Mouse (Mus musculus) left cerebral cortex, adult 11 months (tissue): ENCODE measurements around the gene Hfe2.

Experiments used
- DNase-seq: peaks from one replicate; pipeline ENCODE4 v3.0.0; 2022; ENCODE audit warnings: low spot score

Hfe2 gene

DNA sequence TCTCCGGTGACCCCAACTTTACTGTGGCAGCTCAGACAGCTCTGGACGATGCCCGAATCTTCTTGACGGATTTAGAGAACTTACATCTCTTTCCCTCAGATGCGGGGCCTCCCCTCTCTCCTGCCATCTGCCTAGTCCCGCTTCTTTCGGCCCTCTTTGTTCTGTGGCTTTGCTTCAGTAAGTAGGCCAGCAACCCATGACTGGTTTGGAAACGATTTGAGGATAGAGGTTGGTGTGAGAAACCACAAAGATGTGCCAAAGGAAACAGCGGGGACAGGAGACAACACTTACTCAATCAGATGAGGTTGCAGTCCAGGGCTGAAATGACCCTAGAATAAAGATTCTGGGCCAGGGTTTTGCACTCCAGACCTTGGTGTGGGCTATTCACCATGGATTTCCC lies 3.5 kb downstream of the Hfe2 start:
- DNase-seq = no peak

DNA sequence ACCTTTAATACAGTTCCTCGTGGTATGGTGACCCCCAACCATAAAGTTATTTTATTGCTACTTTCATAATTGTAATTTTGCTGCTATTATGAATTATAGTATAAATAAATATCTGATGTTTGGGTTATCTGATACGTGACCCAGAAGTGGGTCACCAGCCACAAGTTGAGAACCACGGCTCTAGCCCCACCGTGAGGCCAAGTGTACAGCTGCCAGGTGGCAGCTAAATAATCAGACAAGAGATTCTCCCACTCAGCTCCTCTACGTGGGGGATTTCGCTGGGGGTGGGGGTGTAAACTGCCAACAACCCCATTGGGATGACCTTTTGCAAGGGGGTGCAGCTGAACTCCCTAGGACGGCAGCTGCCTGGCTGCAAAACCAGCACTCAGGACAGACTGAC lies 7.1 kb downstream of the Hfe2 start:
- DNase-seq = no peak

DNA sequence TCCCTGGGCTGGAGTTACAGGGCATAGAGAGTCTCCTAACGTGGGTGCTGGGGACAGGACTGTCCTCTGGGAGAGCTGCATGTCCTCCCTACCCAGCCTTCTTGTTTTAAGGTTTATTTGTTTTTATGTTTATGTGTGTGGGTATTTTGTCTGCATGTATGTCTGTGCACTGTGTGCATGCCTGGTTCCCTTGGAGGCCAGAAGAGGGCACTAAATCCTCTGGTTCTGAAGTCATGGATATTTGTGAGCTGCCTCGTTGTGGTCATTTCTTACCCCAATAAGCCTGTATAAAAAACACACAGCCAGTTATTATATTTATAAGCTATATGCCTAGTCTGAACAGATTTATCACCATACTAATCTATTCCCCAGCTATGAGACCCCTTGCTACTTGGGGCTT lies 9.3 kb downstream of the Hfe2 start:
- no peak for DNase-seq

DNA sequence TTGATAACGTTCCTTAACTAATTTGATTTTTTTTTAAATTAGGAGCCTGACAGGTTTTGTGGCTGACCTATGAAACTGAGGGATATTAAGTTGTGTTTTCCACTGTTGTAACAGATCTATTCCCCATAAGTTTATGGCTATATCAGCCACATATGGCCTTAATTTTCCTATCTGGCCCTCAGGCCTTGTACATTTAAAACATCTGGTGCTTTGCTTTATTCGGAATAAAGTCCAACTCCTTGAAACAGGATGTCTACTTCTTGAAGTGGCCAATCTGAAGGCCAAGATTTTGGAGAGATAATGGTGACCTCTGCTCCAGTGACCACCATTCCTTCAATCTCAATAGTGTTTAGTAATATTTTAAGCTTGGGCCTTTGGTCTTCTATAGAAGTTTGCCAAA lies 14.3 kb downstream of the Hfe2 start:
- DNase-seq = no peak

DNA sequence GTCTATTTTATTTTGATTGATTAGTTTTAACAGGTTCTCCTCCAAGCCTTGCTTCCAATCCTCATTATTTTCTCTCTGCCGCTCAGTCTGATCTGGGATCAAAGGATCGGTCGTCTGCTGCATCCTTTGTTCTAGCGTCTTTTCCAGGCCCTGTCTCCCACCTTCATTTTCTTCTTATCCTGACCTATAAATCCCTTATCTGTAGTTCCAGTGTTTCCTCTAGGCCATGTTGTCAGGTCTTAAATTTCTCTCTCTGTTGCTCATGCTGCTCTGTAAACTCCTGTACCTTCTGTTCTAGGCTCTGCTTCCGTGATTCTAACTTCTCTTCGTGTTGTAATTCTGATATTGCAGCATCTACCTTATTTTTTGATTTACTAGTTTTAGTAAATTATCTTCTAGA lies 15.8 kb downstream of the Hfe2 start:
- no peak for DNase-seq

DNA sequence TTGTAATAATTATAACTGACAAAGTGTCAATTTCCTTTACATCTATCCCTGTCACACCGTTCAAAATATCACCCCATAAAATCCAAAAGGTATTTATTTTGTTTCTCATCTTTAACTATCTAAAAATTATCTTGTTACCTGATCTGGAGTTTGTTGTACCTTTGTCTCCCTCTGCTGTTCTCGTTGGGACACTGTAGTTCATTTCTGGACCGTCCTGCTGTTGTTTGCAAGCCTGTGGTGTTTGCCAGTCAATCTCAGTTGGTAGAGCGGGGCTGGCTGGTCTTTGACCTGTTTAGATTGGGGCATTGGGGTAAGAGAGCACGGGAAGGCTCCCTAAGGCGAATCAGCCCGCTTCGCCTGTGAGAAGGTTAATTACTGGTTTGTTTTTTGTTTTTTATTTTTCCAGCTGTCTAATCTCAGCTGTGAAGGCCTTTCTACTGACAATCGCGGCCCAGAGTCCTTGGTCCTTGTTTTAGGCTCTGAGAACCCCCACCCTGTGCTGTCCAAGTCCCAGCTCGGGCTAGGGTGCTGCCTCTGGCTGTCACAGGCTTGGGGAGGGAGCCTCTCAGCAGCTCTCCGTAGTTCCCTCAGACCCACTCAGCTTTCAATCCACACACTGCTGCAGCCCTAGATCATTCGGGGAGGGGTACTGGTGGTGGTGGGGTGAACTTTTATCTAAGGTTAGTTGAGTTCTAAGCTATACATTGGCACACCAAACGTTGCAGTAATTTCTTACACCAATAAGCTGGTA lies 16.5 kb downstream of the Hfe2 start:
- no peak for DNase-seq

DNA sequence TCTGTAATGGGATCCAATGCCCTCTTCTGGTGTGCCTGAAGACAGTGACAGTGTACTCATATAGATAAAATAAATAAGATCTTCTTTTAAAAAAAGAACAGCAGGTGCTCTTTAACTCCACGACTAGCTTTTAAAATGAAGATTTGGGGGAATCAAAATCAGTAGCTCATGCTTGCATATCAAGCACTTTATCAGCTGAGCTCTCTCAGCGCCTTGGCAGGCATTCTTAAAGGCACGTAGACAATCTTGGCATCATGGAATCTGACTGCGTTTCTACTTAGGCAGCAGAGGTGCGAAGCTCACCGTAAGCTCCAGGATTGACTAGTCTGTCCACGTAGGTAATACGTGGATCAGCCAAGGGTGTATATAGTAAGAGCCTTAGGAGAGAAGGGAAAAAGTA lies 17.6 kb downstream of the Hfe2 start:
- no peak for DNase-seq

DNA sequence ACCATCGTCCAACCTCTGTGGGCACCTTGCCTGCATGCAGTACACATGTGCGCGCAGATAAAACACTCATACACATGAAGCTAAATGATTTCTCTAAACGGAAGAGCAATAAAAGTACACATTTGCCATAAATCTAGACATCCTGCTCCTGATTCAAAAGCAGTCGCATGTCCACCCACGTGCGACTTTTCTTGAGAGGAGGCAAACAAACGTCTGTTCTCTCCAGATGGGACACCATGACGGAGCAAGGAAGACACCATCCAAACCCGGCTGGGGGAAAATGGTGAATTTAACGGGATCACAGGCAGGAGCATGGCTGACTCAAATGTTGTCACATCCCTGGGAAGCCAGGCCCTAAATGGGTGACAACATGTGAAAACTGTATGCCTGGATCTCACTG lies 18.4 kb downstream of the Hfe2 start:
- no peak for DNase-seq

DNA sequence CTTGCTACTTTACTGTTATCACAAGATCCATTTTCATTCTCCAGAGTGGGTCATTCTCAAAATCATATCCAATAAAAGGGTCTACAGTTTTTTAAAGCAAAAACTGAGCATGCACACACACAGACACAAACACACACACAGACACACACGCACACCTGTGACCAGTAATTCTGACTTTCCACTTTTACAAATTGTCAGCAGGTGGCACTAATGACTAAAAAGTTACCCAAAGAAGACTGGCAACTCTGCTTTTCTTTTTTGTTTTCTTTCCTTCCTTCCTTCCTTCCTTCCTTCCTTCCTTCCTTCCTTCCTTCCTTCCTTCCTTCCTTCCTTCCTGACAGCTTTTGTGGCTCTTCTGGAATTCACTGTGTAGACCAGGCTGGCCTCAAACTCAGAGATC lies 20.6 kb downstream of the Hfe2 start:
- DNase-seq = no peak

DNA sequence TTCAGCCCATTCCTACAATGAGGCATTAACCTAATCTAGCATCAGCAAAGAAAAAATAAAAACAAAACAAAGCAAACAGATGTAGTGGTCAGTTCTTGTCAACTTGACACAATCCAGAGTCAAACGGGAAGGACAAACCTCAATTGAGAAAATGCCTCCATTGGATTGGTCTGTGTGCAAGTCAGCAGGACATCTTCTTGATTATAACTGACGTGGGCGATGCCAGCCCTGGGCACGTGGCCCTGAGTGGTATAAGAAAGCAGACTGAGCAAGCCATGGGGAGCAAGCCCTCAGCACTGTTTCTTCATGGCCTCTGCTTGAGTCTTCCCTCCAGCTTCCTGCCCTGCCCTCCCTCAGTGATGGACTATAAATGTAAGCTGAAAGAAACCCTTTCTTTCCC lies 21.9 kb downstream of the Hfe2 start:
- DNase-seq = no peak

DNA sequence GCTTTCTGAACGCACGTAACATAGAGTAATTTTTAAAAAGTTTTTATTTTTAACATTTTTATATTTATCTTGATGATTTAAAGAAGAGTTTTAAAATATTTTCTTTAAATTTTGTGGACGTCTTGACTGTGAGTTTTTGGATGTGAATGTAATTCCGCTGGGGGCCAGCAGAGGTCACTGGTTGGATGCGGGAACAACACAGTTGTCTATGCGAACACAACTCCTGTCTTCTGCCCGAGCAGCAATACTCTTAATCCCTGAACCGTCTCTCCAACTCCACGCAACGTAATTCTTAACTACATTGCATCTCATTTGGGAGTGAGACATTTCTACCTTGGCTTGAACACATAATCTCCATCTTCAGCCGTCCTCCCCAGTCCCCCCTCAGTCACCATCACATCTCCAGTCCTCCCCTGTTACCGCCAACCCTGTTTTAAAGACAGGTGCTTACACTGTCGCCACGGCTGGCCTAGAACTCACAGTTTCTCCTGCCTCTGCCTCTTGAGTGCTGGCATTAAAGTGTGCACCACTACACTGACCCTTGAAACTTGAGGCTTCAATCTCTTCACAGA lies 22.5 kb downstream of the Hfe2 start:
- peak; percentile 41 for DNase-seq

DNA sequence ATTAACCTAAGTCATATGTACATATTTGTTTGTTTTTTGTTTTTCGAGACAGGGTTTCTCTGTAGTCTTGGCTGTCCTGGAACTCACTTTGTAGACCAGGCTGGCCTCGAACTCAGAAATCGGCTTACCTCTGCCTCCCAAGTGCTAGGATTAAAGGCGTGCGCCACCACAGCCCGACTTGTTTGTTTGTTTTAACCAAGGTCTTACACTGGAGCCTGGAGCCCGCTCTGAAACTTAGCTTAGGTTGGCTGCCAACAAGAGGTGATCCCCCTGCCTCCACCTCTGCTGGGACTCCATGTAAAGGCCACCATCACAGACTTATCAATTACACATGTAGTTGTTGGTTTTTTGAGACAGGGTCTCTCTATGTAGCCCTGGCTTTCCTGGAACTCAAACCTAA lies 23.9 kb downstream of the Hfe2 start:
- DNase-seq = no peak

DNA sequence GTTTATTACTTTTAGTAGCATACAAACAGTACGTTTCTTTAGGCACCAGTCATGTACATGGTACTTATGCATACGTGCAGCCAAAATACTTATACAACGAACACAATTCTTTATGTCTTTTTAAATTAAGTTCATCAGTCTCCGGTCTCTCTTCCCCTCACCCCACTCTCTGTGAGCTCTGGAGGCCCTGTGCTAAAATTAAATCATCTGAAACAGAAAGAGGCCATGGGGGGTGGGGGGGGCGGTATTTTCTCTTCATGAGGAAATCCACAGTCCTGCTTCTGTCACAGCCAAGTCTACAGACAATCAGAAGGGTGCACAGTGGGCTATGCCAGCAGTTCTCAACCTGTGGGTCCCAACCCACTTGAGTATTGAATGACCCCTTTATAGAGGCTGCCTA lies 24.4 kb downstream of the Hfe2 start:
- DNase-seq = no peak

DNA sequence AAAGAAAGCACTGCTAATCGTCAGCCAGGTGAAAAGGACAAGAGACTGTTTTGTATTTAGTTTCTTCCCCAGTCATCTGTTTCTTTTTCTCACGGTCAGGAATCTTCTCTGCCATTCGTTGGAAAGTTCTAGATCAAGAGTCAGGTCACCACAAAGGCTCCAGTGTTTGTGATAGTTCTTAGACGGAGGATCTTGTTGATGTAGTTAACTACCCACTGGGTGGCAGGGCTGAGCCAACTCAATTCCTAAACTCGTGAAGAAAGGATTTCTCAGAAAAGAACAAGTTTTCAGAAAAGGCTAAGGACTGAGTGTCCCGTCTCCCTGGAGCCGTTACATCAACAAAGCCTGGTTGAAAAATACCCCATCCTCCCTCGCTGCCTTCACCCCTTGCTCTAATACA lies 26.2 kb downstream of the Hfe2 start:
- no peak for DNase-seq

DNA sequence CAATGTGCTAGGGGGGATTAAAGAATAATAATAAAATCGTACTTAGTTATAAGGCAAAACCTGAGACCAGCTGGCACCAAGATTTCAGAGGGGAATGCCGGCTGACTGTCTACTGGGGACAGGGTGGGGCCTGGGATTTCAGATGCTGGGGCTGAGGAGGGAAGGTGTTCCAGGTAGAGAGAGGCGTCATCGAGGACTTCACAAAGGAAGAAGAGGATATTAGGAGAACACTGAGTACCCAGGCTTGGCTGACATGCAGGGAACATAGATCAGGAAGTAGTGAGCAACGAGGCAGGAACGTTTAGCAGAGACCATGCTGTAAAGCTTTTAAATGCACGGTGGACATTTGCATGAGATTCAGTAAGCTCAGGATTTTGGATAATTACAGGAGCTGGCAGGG lies 26.9 kb downstream of the Hfe2 start:
- DNase-seq = no peak

DNA sequence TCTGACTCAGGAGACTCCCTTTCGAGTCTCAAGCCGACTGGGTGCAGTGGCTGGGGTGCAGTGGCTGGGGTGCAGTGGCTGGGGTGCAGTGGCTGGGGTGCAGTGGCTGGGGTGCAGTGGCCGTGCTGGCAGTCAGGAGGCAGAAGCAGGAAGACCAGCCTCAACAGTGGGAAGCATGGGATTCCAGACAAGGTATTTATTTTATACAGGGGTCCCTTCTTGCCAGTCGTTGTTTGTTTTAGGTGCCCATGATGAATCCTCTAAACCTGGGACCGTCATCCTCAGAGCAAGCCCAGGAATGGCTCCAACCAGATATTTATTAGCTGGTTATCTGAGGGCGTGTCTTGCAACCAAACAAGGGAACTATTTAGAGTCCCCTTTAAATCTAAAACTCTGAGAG lies 28.6 kb downstream of the Hfe2 start:
- no peak for DNase-seq

DNA sequence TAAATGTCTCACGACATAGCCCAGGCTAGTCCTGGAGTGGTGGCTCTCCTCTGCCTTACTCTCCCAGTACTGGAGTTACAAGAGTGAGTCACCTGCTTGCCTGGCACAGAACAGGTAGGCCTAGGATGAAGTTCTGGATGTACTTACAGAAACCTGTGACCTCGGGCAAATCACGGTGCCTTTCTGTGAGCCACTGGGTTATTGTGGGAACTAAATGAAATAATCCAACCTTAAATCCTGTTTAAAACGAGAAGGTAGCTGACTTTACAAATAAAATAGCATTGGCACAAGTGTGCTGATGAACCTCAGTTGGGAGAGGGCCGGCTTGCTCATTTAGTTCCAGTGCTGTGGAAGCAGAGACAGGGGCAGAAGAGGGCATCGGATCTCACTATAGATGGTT lies 29.3 kb downstream of the Hfe2 start:
- no peak for DNase-seq

DNA sequence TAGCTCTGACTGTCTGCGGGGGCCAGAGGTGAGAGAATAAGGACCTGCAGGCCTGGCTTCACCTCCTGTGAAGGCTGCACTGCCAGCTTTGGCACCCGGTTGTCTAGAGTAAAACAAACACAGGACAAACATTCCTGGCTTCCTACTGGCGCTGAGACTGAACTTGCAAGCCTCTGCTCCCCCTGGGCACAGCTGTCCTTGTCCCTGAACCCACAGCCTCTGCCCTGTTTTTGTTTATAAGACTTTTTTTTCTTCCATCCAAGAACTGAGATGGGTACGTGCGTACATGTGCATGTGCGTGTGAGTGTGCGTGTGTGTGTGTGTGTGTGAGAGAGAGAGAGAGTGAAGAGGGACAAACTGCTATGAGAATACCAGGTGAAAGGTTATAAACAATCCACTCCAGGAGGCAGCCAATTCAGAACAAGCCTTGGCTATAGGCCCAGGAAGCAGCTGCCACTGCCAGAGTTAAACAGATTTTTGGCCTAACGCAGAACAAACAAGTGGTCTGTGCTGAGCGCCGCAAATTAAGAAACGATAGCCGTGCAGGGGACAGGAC lies 30.1 kb downstream of the Hfe2 start:
- no peak for DNase-seq

DNA sequence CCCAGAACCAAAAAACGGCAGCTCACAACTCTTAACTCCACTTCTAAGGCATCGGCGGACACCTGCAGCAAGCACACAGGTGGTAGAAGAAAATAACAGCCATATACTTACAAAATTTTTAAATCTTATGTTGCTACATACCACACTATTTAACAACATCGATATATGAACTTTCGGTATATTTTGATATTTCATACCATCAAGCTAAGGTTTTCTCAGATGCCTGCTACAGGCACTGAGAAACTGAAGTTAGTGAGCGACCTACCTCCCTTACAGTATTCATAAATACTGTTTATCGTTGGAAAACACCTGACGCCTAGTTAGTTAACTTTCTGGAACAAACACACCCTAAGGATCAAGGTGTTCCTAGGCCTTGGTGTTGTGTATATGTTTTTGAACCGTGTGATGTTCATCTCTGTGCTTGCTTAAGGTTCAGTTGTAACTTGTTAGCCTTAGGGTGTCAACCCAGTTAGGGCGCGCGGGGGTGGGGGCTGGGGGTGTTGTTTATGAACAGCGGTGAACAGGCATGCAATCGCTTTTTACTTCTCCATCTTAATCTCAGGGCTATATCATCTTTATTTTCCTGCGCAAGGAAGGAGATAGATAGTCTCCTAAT lies 31.1 kb downstream of the Hfe2 start:
- DNase-seq = no peak

DNA sequence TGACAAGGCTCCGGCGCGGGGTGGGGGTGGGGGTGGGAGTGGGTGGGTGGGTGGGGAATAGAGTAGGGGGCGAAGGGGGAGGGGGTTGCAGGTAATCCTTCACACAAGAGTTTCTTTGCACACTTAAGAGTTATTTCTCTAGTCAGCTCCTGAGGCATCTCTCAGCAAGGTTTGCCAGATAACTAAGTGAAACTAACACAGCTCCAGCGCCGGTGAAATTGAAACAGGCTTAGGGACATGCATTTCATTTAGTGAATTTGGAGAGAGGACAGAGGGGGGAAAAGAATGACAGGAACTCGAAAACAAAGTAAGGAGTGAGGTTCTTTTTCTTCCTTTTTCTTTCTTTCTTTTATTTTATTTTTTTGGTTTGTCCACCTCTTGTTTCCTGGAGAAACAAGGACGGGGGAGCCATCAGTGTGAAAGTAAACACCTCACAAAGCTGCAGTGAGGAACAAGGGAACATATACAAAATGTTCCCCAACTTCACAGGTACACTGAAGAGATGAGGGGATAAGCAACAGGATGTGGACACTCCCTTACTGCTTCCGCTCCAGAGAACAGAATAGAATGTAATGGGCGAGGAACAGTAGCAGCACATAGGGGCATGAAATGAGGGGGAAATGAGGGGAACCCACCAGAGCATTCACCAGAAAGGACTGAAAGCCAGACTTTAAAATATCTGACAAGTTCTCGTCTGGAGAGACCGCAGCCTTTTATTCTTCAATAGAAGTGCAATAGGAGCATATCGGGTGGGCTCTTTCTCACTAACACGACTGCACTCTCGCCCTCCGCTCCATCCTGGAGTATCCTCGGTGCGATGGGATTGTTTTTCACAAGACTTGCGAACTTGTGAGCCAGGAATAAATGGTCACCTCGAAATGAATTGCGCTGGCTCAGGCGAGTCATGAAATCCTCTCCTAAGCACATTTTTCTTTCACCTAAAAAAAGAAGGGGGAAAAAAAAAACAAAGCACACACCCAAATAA lies 32.0 kb downstream of the Hfe2 start:
- no peak for DNase-seq

DNA sequence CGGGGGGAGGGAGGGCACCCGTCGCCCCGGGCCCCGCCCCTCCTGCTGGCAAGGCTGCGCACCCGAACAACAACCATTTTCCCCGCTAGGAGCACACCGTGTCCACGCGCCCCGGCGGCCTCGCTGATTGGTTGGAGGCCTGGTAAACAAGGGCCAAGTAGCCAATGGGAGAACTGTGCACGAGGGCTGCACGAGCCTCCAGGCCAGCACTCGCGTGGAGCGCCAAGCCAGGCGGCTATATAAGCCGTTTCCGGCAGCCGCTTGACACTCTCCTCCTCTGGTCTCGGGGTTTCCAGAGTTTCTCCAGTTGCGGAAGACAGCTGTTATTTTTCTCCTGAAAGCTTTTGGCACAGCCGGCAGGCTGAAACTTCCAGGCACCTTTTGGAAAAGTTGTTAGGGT lies 32.7 kb downstream of the Hfe2 start, which contains the start of gene Txnip:
Gene Txnip, plus strand, starts transcription at position 264 of the 400 bp plus-strand sequence.
- DNase-seq = peak; percentile 93

DNA sequence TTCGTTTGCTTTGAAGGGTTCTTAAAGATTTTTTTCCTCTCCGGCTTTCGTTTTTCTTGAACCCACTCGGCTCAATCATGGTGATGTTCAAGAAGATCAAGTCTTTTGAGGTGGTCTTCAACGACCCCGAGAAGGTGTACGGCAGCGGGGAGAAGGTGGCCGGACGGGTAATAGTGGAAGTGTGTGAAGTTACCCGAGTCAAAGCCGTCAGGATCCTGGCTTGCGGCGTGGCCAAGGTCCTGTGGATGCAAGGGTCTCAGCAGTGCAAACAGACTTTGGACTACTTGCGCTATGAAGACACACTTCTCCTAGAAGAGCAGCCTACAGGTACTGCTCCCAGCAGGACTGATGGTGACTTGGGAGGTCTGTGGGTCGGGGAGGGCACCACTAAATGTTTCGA lies 33.2 kb downstream of the Hfe2 start:
- DNase-seq = no peak
